Mouse (Mus musculus): ENCODE data around the gene Aebp2.

DNA sequence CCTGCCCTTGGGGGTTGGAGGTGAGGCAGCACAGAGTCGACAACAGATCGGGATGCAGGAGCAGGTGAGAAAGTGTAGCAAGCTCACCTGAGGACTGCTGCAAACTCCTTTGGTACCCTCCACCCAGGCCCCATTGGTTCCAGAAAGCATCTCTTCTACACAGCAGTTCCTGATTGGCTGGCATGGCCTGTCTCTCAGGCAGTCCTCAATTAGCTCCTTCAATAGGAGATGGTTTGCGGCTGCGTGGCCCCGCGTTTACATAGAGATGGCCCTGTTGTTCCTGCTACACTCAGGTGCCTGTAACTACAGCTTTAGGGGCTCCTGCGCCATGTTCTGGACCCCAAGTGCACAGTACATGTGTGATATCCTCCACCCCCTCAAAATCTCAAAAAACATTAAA, 58.2 kb downstream of the Aebp2 start:
- TF ChIP-seq CTCF (IDR thresholded peaks at IDR 0.05; ENCODE audit: low read depth) (no peak), EP300 (IDR thresholded peaks at IDR 0.05; ENCODE audit: low read depth) (no peak)

Measured in heart, postnatal 0 days (tissue).